Mouse (Mus musculus) stomach, postnatal 0 days (tissue): Measurements from ENCODE around the gene Cbr2.
"Not testable (repeated sequence)": the region's sequence is repeated elsewhere in the genome, so short reads cannot be mapped to it uniquely, and the experiment has no call there.

Experiments used
- CTCF ChIP-seq: IDR thresholded peaks from 2 replicates; pipeline ENCODE4 v1.5.1; 2016; ENCODE audit warnings: antibody characterized with exemption, low read depth, mild to moderate bottlenecking, moderate library complexity
- EP300 ChIP-seq: optimal IDR thresholded peaks from 2 replicates; pipeline ENCODE3; 2016; ENCODE audit warnings: antibody characterized with exemption

- TF ChIP-seq CTCF, EP300: not testable (repeated sequence)
Observed at GRCm38 (mm10) chr11:120767023-120767422, 35.1 kb upstream of the Cbr2 start.
